Mouse (Mus musculus): ENCODE measurements around the gene Cp.

- TF ChIP-seq GATA1 (IDR thresholded peaks at IDR 0.05; ENCODE audit: borderline replicate concordance, low read length) = no peak
- no peak for TF ChIP-seq FLI1 (IDR thresholded peaks at IDR 0.05; ENCODE audit: low read length)
Observed at GRCm38 (mm10) chr3:20023832-20024231, 67.0 kb downstream of the Cp start.
